Mouse (Mus musculus): ENCODE data around the gene Scn3a.

- TF ChIP-seq ZNF384 (IDR thresholded peaks at IDR 0.05; ENCODE audit: low read depth, low read length) (no peak), ZC3H11A (IDR thresholded peaks at IDR 0.05; ENCODE audit: borderline replicate concordance, low read depth, low read length) (no peak), CHD2 (IDR thresholded peaks at IDR 0.05; ENCODE audit: low read depth, low read length) (no peak), HCFC1 (IDR thresholded peaks at IDR 0.05; ENCODE audit: borderline replicate concordance, insufficient read depth, low read length) (no peak), MAFK (IDR thresholded peaks at IDR 0.05; ENCODE audit: insufficient read depth, low read depth, low read length) (no peak)
Observed at GRCm38 (mm10) chr2:65449126-65449828, 118.2 kb downstream of the Scn3a start.
